Mouse (Mus musculus) erythroblast, embryonic 14.5 days (primary cell): ENCODE results near the gene Cdca8.

ENCODE experiments used
- GATA1 ChIP-seq: IDR thresholded peaks from 2 replicates; pipeline ENCODE4 v1.6.1; 2012; ENCODE audit warnings: low read length, inconsistent platforms, mixed read lengths
- TAL1 ChIP-seq: IDR thresholded peaks from 3 replicates; pipeline ENCODE4 v1.6.1; 2012; ENCODE audit warnings: low read length, inconsistent platforms, mixed read lengths

- TF ChIP-seq GATA1: no peak
- no peak for TF ChIP-seq TAL1
Measured at GRCm38 (mm10) chr4:124905971-124906822, 32.9 kb downstream of the Cdca8 start.
